Mouse (Mus musculus) lung, adult 10 weeks (tissue): ENCODE results near the gene Zfp991. TPM values are rescaled to one million over a fixed set of nuclear protein-coding genes. Genes with fewer than 3 reads are reported as not detected.

ENCODE experiments used
- polyA plus RNA-seq: library from polyadenylated mRNA; stranded (reverse); fragments of 350-450 nt; fragmentation: Illumina TruSeq; extraction: RNeasy Lipid Tissue Mini Kit (QIAGEN cat#74804); gene quantifications from one replicate; pipeline ENCODE4 v1.2.3, GENCODE M21; 2014; ENCODE audit warnings: low read depth, low replicate concordance; ENCODE audit not compliant: insufficient read depth

Zfp991 gene
- 3.8 TPM for polyA plus RNA-seq

DNA sequence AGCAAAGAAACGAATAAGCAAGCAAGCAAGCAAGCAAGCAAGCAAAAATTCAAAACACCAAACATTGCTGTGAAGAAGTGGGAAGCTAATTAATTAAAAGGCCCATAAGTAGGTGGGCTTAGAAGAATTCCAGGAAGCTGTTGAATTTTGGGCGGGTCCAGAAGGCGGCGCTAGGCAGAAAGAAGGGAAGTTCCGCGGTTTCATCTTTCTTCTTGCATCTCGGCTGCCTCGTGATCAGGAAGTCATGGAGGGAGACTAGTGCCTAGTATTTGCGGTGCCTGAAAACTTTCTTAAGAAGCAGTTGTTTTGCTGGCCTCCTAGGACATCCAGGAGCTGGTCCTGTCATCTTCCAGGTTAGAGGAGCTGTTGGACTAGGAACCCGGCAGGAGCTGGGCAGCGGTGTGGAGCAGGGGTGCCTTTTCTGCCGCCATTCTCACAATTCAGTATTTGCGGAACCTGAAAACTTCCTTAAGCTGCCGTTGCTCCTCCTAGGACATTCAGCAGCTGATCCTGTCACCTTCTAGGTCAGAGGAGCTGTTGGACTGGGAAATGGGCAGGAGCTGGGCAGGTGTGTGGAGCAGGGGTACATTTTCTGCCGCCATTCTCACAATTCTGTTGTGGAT lies at the start of gene Zfp991:
Zfp991 (plus strand) TSS at position 202 of the 623 bp plus-strand sequence.

Other genes starting within 250 kb of the Zfp991 start
- gene Gm21411, start 222.4 kb upstream of the Zfp991 start, polyA plus RNA-seq, result not detected
- gene Zfp989, start 160.1 kb upstream of the Zfp991 start, polyA plus RNA-seq, result not detected
- gene Rex2, start 110.2 kb upstream of the Zfp991 start, polyA plus RNA-seq, result not detected
- not detected for gene Zfp988, start 173.6 kb downstream of the Zfp991 start, polyA plus RNA-seq
- gene Zfp978, start 229.3 kb downstream of the Zfp991 start, polyA plus RNA-seq, result not detected